Mouse (Mus musculus): ENCODE data around the gene Ano6. TPM values are rescaled to one million over a fixed set of nuclear protein-coding genes. Genes with fewer than 3 reads are reported as not detected.

Ano6 gene
- polyA plus RNA-seq, 2 experiments: 4.7 to 6.3 TPM

DNA sequence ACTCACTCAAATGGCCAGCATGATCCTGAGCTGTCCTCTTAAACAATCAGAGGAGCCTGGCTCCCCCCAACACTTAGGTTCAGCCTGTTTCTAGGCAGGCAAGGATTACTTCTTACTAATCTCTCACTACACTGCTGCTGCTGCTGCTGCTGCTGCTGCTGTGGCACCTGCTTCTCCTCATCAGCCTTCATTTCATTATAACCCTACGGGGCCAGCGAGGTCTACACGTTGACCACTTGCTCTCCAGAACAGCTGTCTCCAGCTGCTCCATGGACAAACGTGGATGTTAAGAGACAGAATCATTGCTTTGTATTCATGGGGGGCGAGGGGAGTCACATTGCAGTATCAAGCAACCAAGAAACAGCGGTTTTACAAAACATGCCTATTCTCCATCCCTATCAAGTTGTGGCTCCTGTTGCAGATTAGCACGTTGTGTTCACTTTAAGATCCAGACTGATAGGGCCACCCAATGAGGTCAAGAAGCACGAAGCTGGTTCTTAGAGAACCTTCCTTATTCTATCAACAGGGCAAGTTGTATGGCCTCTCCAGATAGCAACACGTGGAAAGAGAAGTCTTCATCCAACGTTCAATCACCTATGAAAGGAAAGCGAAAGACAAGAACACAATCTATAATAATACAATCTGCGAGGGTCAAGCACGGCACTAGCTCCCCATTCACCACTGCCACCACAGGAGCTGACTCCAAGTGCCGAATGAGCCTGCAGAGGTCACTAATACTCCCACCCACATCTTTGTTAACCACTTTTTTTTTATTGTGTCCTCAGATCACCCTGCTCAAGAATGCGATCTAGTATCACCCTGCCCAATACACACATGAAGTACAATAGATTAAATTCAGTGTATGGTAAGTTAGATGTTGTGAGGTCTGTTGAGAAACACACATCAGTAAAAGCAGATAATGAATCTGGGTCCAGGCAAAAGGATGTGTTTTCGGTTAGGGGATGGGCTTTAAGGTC is 43.4 kb upstream of the Ano6 start:
- 62% methylated on average over 16 of the region's 16 CpGs for WGBS (ENCODE audit: insufficient replicate concordance)
- Histone ChIP-seq H3K27me3 (ENCODE audit: control insufficient read depth, insufficient read depth, low read length) (no peaks in the 10 kb centered on the region), H3K9ac (replicated peaks) (no peak overlapping the region), H3K4me1 (replicated peaks; ENCODE audit: control insufficient read depth in 2 of 2, insufficient read depth in 2 of 2, low read length in 1 of 2) (no peaks in the 10 kb centered on the region), H3K36me3 (replicated peaks; ENCODE audit: control insufficient read depth, insufficient read depth, low read depth) (no peaks in the 10 kb centered on the region), H3K4me2 (ENCODE audit: low read depth) (no peak overlapping the region), H3K27ac (no peak overlapping the region), H3K4me3 (ENCODE audit: insufficient read depth in 1 of 2, low read depth in 2 of 2, low read length in 2 of 2) (no peak overlapping the region), H3K9me3 (ENCODE audit: control insufficient read depth, low read length) (no peaks in the 10 kb centered on the region)
- DNase-seq (ENCODE audit: low read depth in 3 of 3, low spot score in 3 of 3): no peak
- TF ChIP-seq CTCF (IDR thresholded peaks at IDR 0.05; ENCODE audit: low read depth): no peak
- no peak for TF ChIP-seq EP300 (IDR thresholded peaks at IDR 0.05; ENCODE audit: low read depth)
- ATAC-seq (ENCODE audit: insufficient read depth): no peak

DNA sequence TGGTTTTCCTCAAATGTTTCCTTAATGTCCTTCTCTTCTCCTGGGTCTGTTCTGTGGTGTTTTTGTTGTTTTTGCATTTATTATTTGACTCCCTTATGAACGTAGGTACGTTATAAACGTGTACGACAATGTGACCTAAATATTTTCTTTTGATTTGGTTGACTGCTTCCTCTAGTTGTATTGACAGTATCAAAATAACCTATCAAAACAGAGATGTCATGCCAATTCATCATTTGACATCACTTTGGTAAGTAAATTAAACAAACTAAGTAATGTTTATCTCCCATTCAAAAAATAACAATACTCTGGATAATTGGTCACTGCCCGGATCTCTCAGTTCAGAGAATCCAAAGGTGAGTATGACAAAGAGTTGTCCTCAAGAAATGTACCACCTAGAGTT is 41.4 kb upstream of the Ano6 start:
- no peak overlapping the region for H3K4me3 ChIP-seq (ENCODE audit: insufficient read depth in 1 of 2, low read depth in 2 of 2, low read length in 2 of 2)
- H3K4me1 ChIP-seq (replicated peaks; ENCODE audit: control insufficient read depth in 2 of 2, insufficient read depth in 2 of 2, low read length in 1 of 2): no peaks in the 10 kb centered on the region
- no peak overlapping the region for H3K9ac ChIP-seq (replicated peaks)
- no peak for TF ChIP-seq CTCF (IDR thresholded peaks at IDR 0.05; ENCODE audit: low read depth)
- TF ChIP-seq EP300 (IDR thresholded peaks at IDR 0.05; ENCODE audit: low read depth): no peak
- no peak for DNase-seq (ENCODE audit: low read depth in 3 of 3, low spot score in 3 of 3)
- no peak overlapping the region for H3K4me2 ChIP-seq (ENCODE audit: low read depth)
- WGBS (ENCODE audit: insufficient replicate concordance): 71% methylated on average over 5 of the region's 5 CpGs
- H3K9me3 ChIP-seq (ENCODE audit: control insufficient read depth, low read length): no peaks in the 10 kb centered on the region
- no peak overlapping the region for H3K27ac ChIP-seq
- no peaks in the 10 kb centered on the region for H3K27me3 ChIP-seq (ENCODE audit: control insufficient read depth, insufficient read depth, low read length)
- no peak for ATAC-seq (ENCODE audit: insufficient read depth)
- H3K36me3 ChIP-seq (replicated peaks; ENCODE audit: control insufficient read depth, insufficient read depth, low read depth): no peaks in the 10 kb centered on the region

DNA sequence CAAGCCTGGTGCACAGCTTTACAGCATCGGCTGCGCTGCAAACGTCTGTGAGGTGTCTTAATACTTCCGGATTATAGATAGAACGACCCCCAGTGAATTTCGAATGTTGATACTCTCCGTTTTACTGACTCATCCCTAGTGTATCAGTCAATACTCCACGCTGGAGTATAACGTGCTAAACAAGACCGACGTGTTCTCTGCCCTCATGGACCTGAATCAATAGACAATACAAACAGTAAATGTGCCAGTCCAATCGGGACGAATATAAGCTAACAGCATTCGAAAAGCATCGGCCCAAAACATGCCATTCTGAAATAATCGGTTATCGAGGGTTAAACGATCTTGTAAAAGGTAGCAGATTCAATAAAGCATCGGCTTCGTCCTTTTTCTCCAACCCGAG is 40.6 kb upstream of the Ano6 start:
- Histone ChIP-seq H3K4me3 (ENCODE audit: insufficient read depth in 1 of 2, low read depth in 2 of 2, low read length in 2 of 2) (no peak overlapping the region), H3K9me3 (ENCODE audit: control insufficient read depth, low read length) (no peaks in the 10 kb centered on the region), H3K4me2 (ENCODE audit: low read depth) (no peak overlapping the region), H3K27me3 (ENCODE audit: control insufficient read depth, insufficient read depth, low read length) (no peaks in the 10 kb centered on the region), H3K36me3 (replicated peaks; ENCODE audit: control insufficient read depth, insufficient read depth, low read depth) (no peaks in the 10 kb centered on the region), H3K9ac (replicated peaks) (no peak overlapping the region), H3K4me1 (replicated peaks; ENCODE audit: control insufficient read depth in 2 of 2, insufficient read depth in 2 of 2, low read length in 1 of 2) (no peaks in the 10 kb centered on the region), H3K27ac (no peak overlapping the region)
- no peak for ATAC-seq (ENCODE audit: insufficient read depth)
- no peak for DNase-seq (ENCODE audit: low read depth in 3 of 3, low spot score in 3 of 3)
- WGBS (ENCODE audit: insufficient replicate concordance): 72% methylated on average over 21 of the region's 21 CpGs
- no peak for TF ChIP-seq EP300 (IDR thresholded peaks at IDR 0.05; ENCODE audit: low read depth)
- no peak for TF ChIP-seq CTCF (IDR thresholded peaks at IDR 0.05; ENCODE audit: low read depth)

DNA sequence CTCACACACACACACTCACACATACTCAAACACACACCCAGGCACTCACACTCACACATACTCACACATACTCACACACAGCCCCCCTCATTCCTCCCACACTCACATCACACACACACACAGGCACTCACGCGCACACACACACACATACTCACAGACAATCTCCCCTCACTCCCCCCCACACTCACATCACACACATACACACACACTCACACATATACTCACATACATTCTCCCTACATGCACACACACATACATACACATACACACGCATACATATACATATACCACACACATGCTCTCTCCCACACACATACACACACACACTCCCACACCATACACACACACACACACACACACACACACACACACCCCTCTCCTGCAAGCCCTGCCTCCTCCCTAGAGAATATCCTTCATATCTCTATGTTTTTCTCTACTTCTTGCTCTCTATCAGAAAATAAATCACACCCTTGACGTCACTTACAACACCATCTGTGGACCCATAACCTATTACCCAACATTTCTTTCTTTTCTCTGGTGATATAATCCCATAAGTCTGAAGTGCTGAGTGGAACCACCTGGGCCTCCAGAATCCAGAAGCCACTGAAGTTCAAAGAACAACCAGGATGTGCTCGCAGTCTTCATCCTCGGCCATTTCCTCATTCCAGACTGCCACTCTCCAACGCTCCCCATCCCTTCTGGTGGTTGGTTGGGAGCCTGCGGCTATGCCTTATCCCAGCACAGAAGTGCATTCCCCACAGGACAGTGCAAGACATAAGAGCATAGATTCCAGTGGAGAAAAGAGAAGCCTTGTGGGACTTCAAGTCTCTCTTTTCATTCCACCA is 38.6 kb upstream of the Ano6 start:
- Histone ChIP-seq H3K27ac (no peak overlapping the region), H3K36me3 (replicated peaks; ENCODE audit: control insufficient read depth, insufficient read depth, low read depth) (no peaks in the 10 kb centered on the region), H3K4me3 (ENCODE audit: insufficient read depth in 1 of 2, low read depth in 2 of 2, low read length in 2 of 2) (no peak overlapping the region), H3K9ac (replicated peaks) (no peak overlapping the region), H3K9me3 (ENCODE audit: control insufficient read depth, low read length) (no peaks in the 10 kb centered on the region), H3K4me2 (ENCODE audit: low read depth) (no peak overlapping the region), H3K4me1 (replicated peaks; ENCODE audit: control insufficient read depth in 2 of 2, insufficient read depth in 2 of 2, low read length in 1 of 2) (0 out of 4 replicates have a peak, but pooled peaks cover 0 to under 1% of the 10 kb centered on the region in 2 experiments), H3K27me3 (ENCODE audit: control insufficient read depth, insufficient read depth, low read length) (no peaks in the 10 kb centered on the region)
- TF ChIP-seq EP300 (IDR thresholded peaks at IDR 0.05; ENCODE audit: low read depth): no peak
- TF ChIP-seq CTCF (IDR thresholded peaks at IDR 0.05; ENCODE audit: low read depth): no peak
- ATAC-seq (ENCODE audit: insufficient read depth) (no peak), DNase-seq (ENCODE audit: low read depth in 3 of 3, low spot score in 3 of 3) (no peak)
- 68% methylated on average over 8 of the region's 8 CpGs for WGBS (ENCODE audit: insufficient replicate concordance)

DNA sequence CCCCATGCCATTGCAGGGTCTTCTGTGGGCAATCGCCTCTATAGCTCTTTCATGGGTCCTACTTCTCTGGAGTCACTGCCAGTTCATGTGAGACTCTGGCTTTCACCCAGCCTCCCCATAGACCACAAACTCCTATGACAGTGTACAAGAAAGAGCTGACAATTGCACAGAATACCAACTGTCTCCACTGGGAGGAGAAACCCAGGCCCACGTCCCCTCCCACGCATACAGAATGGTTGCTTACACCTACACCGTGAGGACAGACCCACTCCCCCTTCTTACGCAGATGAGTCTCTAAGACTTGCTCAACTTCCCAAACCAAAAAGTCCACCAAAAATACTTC is 38.0 kb upstream of the Ano6 start:
- no peak overlapping the region for H3K4me3 ChIP-seq (ENCODE audit: insufficient read depth in 1 of 2, low read depth in 2 of 2, low read length in 2 of 2)
- 80% methylated on average over 5 of the region's 5 CpGs for WGBS (ENCODE audit: insufficient replicate concordance)

More for the DNA sequence above, 38.0 kb upstream of the Ano6 start:
- ATAC-seq (ENCODE audit: insufficient read depth): no peak
- no peak for TF ChIP-seq CTCF (IDR thresholded peaks at IDR 0.05; ENCODE audit: low read depth)
- no peak for TF ChIP-seq EP300 (IDR thresholded peaks at IDR 0.05; ENCODE audit: low read depth)
- 0 out of 4 replicates have a peak, but pooled peaks cover 0 to 2% of the 10 kb centered on the region in 2 experiments for H3K4me1 ChIP-seq (replicated peaks; ENCODE audit: control insufficient read depth in 2 of 2, insufficient read depth in 2 of 2, low read length in 1 of 2)
- no peaks in the 10 kb centered on the region for H3K9me3 ChIP-seq (ENCODE audit: control insufficient read depth, low read length)
- H3K27ac ChIP-seq: no peak overlapping the region
- H3K27me3 ChIP-seq (ENCODE audit: control insufficient read depth, insufficient read depth, low read length): no peaks in the 10 kb centered on the region
- no peak for DNase-seq (ENCODE audit: low read depth in 3 of 3, low spot score in 3 of 3)
- no peak overlapping the region for H3K9ac ChIP-seq (replicated peaks)
- no peak overlapping the region for H3K4me2 ChIP-seq (ENCODE audit: low read depth)
- H3K36me3 ChIP-seq (replicated peaks; ENCODE audit: control insufficient read depth, insufficient read depth, low read depth): no peaks in the 10 kb centered on the region

Measured in liver, embryonic 14.5 days (tissue).